ENCODE assay signal across 8 mouse cellular contexts in the genomic region with DNA sequence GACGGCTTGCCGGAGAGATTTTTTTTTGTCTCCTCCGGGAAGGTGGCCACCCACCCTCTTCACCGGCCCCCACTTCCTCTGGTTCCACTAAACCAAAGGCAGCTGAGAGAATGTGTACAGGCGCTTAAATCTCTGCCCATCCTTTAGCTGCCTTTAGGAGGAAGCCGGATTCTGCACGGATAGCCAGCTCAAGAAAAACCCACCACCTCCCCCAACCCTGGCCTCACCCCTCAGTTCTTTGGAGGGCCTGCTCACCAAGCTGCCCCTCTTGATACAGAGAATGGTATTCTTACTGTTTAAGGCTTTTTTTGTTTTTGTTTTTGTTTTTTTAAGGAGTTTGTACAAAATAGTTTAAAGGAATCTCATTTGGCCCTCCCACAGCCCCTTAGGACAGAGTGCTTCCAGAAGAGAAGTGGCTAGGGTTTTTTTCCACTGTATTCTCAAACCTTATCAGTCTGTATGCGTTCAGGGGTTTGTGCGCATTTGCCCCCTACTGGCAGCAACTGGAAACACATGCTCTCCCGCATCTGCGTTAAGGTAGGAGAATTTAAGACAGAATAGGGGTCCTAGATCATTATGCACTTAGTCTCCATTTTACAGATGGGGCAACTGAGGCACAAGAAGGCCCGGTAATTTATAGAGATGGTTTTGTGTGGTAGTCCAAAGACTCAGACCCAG. TPM values are rescaled to one million over a fixed set of nuclear protein-coding genes. Genes with fewer than 3 reads are reported as not detected.
A peak's percentile ranks its signal among the peaks of the same experiment; 100 is the strongest.
DNase-seq lines count a peak whose midpoint lies in the region; ATAC-seq and TF ChIP-seq lines count a peak whose summit lies in the region.

No protein-coding gene starts in this region.

- no peaks in the 10 kb centered on the region for H3K36me3 ChIP-seq in midbrain, embryonic 13.5 days

- peak; percentile 41 for DNase-seq in gastrocnemius, adult 18-20 months (ENCODE audit: low spot score)
- no peak for DNase-seq in gastrocnemius, postnatal 25 days
- DNase-seq in cerebellum, adult 2 months: peak; percentile 31 to 52
- peak; percentile 69 for DNase-seq in forelimb bud, embryonic 11.5 days (ENCODE audit: low read depth, low spot score)
- DNase-seq in hindlimb bud, embryonic 11.5 days (ENCODE audit: extremely low spot score, low read depth, low spot score): peak; percentile 30
- peak; percentile 55 to 69 for DNase-seq in left cerebral cortex, adult 2 months (ENCODE audit: extremely low spot score in 1 of 2, low spot score in 2 of 2)
- DNase-seq in spleen, postnatal 10 days (ENCODE audit: low spot score in 2 of 2): peak; percentile 38 to 69

- TF ChIP-seq CTCF in cerebellum, adult 2 months (IDR thresholded peaks at IDR 0.05; ENCODE audit: borderline replicate concordance, insufficient read depth, low read depth, low read length): peak; percentile 81
- TF ChIP-seq CTCF in left cerebral cortex, adult 2 months (IDR thresholded peaks at IDR 0.05): peak; percentile 87

- no peaks in the 10 kb centered on the region for H3K27me3 ChIP-seq in cerebellum, adult 2 months (ENCODE audit: control insufficient read depth, insufficient read depth, low read length)
- H3K27me3 ChIP-seq in midbrain, embryonic 13.5 days: no peaks in the 10 kb centered on the region

- 36% methylated on average over 12 of the region's 12 CpGs for WGBS in cerebellum, adult 2 months
- 13% methylated on average over 12 of the region's 12 CpGs for WGBS in midbrain, embryonic 13.5 days

- no peak overlapping the region; the same call in 1 of the 2 replicates for H3K9ac ChIP-seq in midbrain, embryonic 13.5 days (replicated peaks)

- no peak for TF ChIP-seq POLR2A in cerebellum, adult 2 months (IDR thresholded peaks at IDR 0.05; ENCODE audit: borderline replicate concordance, insufficient read depth, low read length)

- H3K9me3 ChIP-seq in midbrain, embryonic 13.5 days: no peaks in the 10 kb centered on the region

- H3K4me2 ChIP-seq in midbrain, embryonic 13.5 days (replicated peaks): peak overlapping the region; percentile 35

- no peaks in the 10 kb centered on the region for H3K4me1 ChIP-seq in cerebellum, adult 2 months (ENCODE audit: control insufficient read depth, insufficient read depth, low read length)
- H3K4me1 ChIP-seq in midbrain, embryonic 13.5 days (replicated peaks): peaks cover 19% of the 10 kb centered on the region

- ATAC-seq in midbrain, embryonic 13.5 days: peak; percentile 77

- H3K27ac ChIP-seq in cerebellum, adult 2 months (ENCODE audit: insufficient read depth, low read length): no peak overlapping the region
- H3K27ac ChIP-seq in left cerebral cortex, adult 2 months: no peak overlapping the region
- no peak overlapping the region for H3K27ac ChIP-seq in midbrain, embryonic 13.5 days

- intact Hi-C loops in left cerebral cortex, adult 2 months (cut with DNase I): loop anchor here (5.0 kb wide), 2 partner anchors 77 to 337 kb away; no protein-coding TSS in a partner anchor

- H3K4me3 ChIP-seq in cerebellum, adult 2 months (replicated peaks; ENCODE audit: insufficient read depth, low read depth, low read length): no peak overlapping the region
- no peak overlapping the region for H3K4me3 ChIP-seq in left cerebral cortex, adult 2 months
- H3K4me3 ChIP-seq in midbrain, embryonic 13.5 days (replicated peaks): no peak overlapping the region

RNA-seq across cellular contexts. Expression of gene Elf5, which starts 13.0 kb away (rescaled TPM):
- total RNA-seq in gastrocnemius, adult 18-20 months (2021): under 1 TPM; 0.11 to 0.28 TPM
- not detected for total RNA-seq in gastrocnemius, postnatal 25 days (2021)
- 0.48 and 0.92 TPM in 2 replicates for polyA plus RNA-seq in cerebellum, adult 2 months (2012; rRNA removed)
- 1 to 10 TPM in 1 of 2 experiments, under 1 TPM in 1; 0.79 to 1.1 TPM for total RNA-seq in left cerebral cortex, adult 2 months (2021)
- not detected in 2 replicates for polyA plus RNA-seq in midbrain, embryonic 13.5 days (2015; fragmentation: Nextera tagmentation; extraction: Ambion mirVana)
